Mouse (Mus musculus): ENCODE measurements at regions not wholly inside any gene's neighbourhood (a gene's known extent, or its start where the extent isn't known, plus 50 kb on each side); places are given as distances from the start of the nearest gene placed in this dataset.

GRCm38 (mm10) chr11:24342732-24343131 is 264.9 kb downstream of the Bcl11a start:
- TF ChIP-seq CTCF (IDR thresholded peaks at IDR 0.05; ENCODE audit: low read depth), result no peak
- TF ChIP-seq EP300 (IDR thresholded peaks at IDR 0.05; ENCODE audit: low read depth), result no peak
